Mouse (Mus musculus) bone marrow, adult 2 months (tissue): Measurements from ENCODE around the gene Col28a1. TPM values are rescaled to one million over a fixed set of nuclear protein-coding genes. Genes with fewer than 3 reads are reported as not detected.

Source experiments
- H3K27ac ChIP-seq: fragments of 200-500 bp; 2 replicates; pipeline ENCODE4 v1.5.1; 2012; ENCODE audit warnings: low read depth, mild to moderate bottlenecking, control low read depth, inconsistent platforms, low read length; ENCODE audit not compliant: control insufficient read depth, poor library complexity, insufficient read depth
- H3K4me1 ChIP-seq: fragments of 200-500 bp; 2 replicates; pipeline ENCODE4 v1.6.1; 2011; ENCODE audit warnings: low read length; ENCODE audit not compliant: control insufficient read depth, insufficient read depth
- H3K4me3 ChIP-seq: fragments of 200-500 bp; replicated peaks from 2 replicates; pipeline ENCODE3; 2011; ENCODE audit warnings: mild to moderate bottlenecking, low read depth, low read length, control low read depth; ENCODE audit not compliant: control insufficient read depth
- CTCF ChIP-seq: fragments of 200-500 bp; IDR thresholded peaks from 2 replicates; pipeline ENCODE4 v1.5.1; 2011; ENCODE audit warnings: low read length, control low read depth; ENCODE audit not compliant: control insufficient read depth, insufficient read depth
- POLR2A ChIP-seq: fragments of 200-500 bp; IDR thresholded peaks from 2 replicates; pipeline ENCODE4 v1.6.1; 2011; ENCODE audit warnings: low read depth, mild to moderate bottlenecking, control low read depth, low read length, borderline replicate concordance; ENCODE audit not compliant: control insufficient read depth
- WGBS: fragments of 180-500 bp; shearing (Covaris S2); methylation state at CpG from one replicate; pipeline ENCODE4 v1.1.7; 2018; 5-methylcytosine and 5-hydroxymethylcytosine counted together
- polyA plus RNA-seq: library from polyadenylated mRNA; stranded (reverse); fragments of >200 nt; gene quantifications from 2 replicates; pipeline ENCODE4 v1.2.4, GENCODE M21; 2011; ENCODE audit warnings: low replicate concordance; ENCODE audit not compliant: missing spikeins, insufficient read depth, insufficient read length

The Col28a1 gene
- polyA plus RNA-seq, 1 experiment = not detected

- no peaks in the 10 kb centered on the region for H3K4me1 ChIP-seq
- TF ChIP-seq POLR2A = no peak
- TF ChIP-seq CTCF = no peak
- 0% methylated on average over 2 of the region's 2 CpGs for WGBS
Measured at GRCm38 (mm10) chr6:8068394-8068793, 124.0 kb downstream of the Col28a1 start.

GRCm38 (mm10) chr6:8067124-8067523, 125.3 kb downstream of the Col28a1 start:
- WGBS = 2% methylated on average over 3 of the region's 3 CpGs
- Histone ChIP-seq H3K4me3 (no peak overlapping the region), H3K27ac (no peak overlapping the region), H3K4me1 (no peaks in the 10 kb centered on the region)
- TF ChIP-seq POLR2A (no peak), CTCF (no peak)

More at GRCm38 (mm10) chr6:8068394-8068793, 124.0 kb downstream of the Col28a1 start:
- Histone ChIP-seq H3K4me3 (no peak overlapping the region), H3K27ac (no peak overlapping the region)

- Histone ChIP-seq H3K27ac (no peak overlapping the region), H3K4me3 (no peak overlapping the region), H3K4me1 (no peaks in the 10 kb centered on the region)
- TF ChIP-seq POLR2A (no peak), CTCF (no peak)
- WGBS = 47% methylated on average over 3 of the region's 3 CpGs
Measured at GRCm38 (mm10) chr6:8066208-8066607, 126.2 kb downstream of the Col28a1 start.

- Histone ChIP-seq H3K27ac (no peak overlapping the region), H3K4me3 (no peak overlapping the region), H3K4me1 (no peaks in the 10 kb centered on the region)
- no peak for TF ChIP-seq POLR2A
- no peak for TF ChIP-seq CTCF
- 62% methylated on average over 7 of the region's 7 CpGs for WGBS
Measured at GRCm38 (mm10) chr6:8059199-8059598, 133.2 kb downstream of the Col28a1 start.

GRCm38 (mm10) chr6:8048216-8048615, 144.2 kb downstream of the Col28a1 start:
- no peak for TF ChIP-seq POLR2A
- no peak for TF ChIP-seq CTCF
- Histone ChIP-seq H3K4me3 (no peak overlapping the region), H3K27ac (no peak overlapping the region), H3K4me1 (no peaks in the 10 kb centered on the region)
- WGBS = 78% methylated on average over 2 of the region's 2 CpGs

- Histone ChIP-seq H3K27ac (no peak overlapping the region), H3K4me3 (no peak overlapping the region), H3K4me1 (no peaks in the 10 kb centered on the region)
- TF ChIP-seq CTCF = no peak
- TF ChIP-seq POLR2A = no peak
- 82% methylated on average over 4 of the region's 4 CpGs for WGBS
Measured at GRCm38 (mm10) chr6:8046446-8046845, 146.0 kb downstream of the Col28a1 start.

- H3K4me1 ChIP-seq = no peaks in the 10 kb centered on the region
- H3K4me3 ChIP-seq = no peak overlapping the region
- TF ChIP-seq POLR2A (no peak), CTCF (no peak)
- H3K27ac ChIP-seq = no peak overlapping the region
- 77% methylated on average over 1 of the region's 1 CpGs for WGBS
Measured at GRCm38 (mm10) chr6:8045825-8046224, 146.6 kb downstream of the Col28a1 start.

GRCm38 (mm10) chr6:8028711-8029110, 163.7 kb downstream of the Col28a1 start:
- Histone ChIP-seq H3K4me1 (no peaks in the 10 kb centered on the region), H3K4me3 (no peak overlapping the region), H3K27ac (no peak overlapping the region)
- WGBS = 75% methylated on average over 4 of the region's 4 CpGs
- TF ChIP-seq POLR2A (no peak), CTCF (no peak)
